Mouse (Mus musculus) G1E (cell line): ENCODE measurements at regions not wholly inside any gene's neighbourhood (a gene's known extent, or its start where the extent isn't known, plus 50 kb on each side); places are given as distances from the start of the nearest gene placed in this dataset.

Experiments used
- ATAC-seq: 2 replicates; pipeline ENCODE4 v1.8.0; 2016; ENCODE audit warnings: mild to moderate bottlenecking; ENCODE audit not compliant: insufficient number of reproducible peaks, poor library complexity, low FRiP score, severe bottlenecking; ENCODE audit errors: extremely low read depth
- DNase-seq: peaks from one replicate; pipeline ENCODE4 v3.0.0; 2012; ENCODE audit warnings: low spot score
- H3K27me3 ChIP-seq: 2 replicates; pipeline ENCODE4 v1.6.1; 2012; ENCODE audit warnings: mild to moderate bottlenecking, low read length, inconsistent platforms; ENCODE audit not compliant: insufficient read depth
- H3K36me3 ChIP-seq: replicated peaks from 2 replicates; pipeline ENCODE3; 2012; ENCODE audit warnings: mild to moderate bottlenecking, inconsistent platforms
- H3K4me1 ChIP-seq: 2 replicates; pipeline ENCODE4 v1.6.1; 2012; ENCODE audit warnings: low read depth, low read length, inconsistent platforms, mixed read lengths; ENCODE audit not compliant: insufficient read depth
- H3K4me3 ChIP-seq: 2 replicates; pipeline ENCODE4 v1.5.1; 2012; ENCODE audit warnings: low read depth, mild to moderate bottlenecking, inconsistent platforms, low read length, moderate library complexity, mixed read lengths
- H3K9me3 ChIP-seq: replicated peaks from 2 replicates; pipeline ENCODE4 v1.6.1; 2012; ENCODE audit warnings: inconsistent platforms
- CTCF ChIP-seq: IDR thresholded peaks from 2 replicates; pipeline ENCODE4 v1.5.1; 2012; ENCODE audit warnings: low read depth, low read length, inconsistent platforms, mixed read lengths
- GATA1 ChIP-seq: IDR thresholded peaks from 2 replicates; pipeline ENCODE4 v1.6.1; 2012; ENCODE audit warnings: borderline replicate concordance, low read length, inconsistent platforms, mixed read lengths
- GATA2 ChIP-seq: IDR thresholded peaks from 2 replicates; pipeline ENCODE4 v1.6.1; 2012; ENCODE audit warnings: low read depth, low read length, inconsistent platforms, borderline replicate concordance
- POLR2AphosphoS5 ChIP-seq: IDR thresholded peaks from 2 replicates; pipeline ENCODE4 v1.6.1; 2012; ENCODE audit warnings: low read depth, low read length, inconsistent platforms; ENCODE audit not compliant: insufficient replicate concordance
- TAL1 ChIP-seq: conservative IDR thresholded peaks from 2 replicates; pipeline ENCODE4 v1.6.1; 2012; ENCODE audit warnings: low read depth, low read length, inconsistent platforms, mixed read lengths

DNA sequence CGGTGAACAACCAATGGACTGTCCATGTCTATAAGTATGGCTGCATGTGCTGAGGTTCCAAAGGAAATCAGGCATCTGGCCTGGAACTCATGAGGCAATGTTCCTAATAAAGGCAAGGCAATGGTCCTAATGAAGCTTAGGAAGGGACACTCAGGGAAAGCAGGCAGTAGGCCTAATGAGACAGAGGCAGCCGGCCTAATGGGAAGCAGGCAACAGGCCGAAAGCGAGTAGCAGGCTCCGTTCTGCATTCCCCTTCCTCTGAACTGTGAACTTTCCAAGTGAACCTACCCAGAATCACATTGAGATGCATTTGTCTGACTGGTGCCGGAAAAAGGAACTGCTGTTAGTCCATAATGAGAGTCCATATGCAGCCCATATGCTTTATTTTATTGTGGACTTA lies 923.7 kb downstream of the Adgrl2 start:
- DNase-seq: no peak
- H3K36me3 ChIP-seq: no peaks in the 10 kb centered on the region
- TF ChIP-seq CTCF (no peak), POLR2AphosphoS5 (no peak), TAL1 (no peak), GATA2 (no peak), GATA1 (no peak)

DNA sequence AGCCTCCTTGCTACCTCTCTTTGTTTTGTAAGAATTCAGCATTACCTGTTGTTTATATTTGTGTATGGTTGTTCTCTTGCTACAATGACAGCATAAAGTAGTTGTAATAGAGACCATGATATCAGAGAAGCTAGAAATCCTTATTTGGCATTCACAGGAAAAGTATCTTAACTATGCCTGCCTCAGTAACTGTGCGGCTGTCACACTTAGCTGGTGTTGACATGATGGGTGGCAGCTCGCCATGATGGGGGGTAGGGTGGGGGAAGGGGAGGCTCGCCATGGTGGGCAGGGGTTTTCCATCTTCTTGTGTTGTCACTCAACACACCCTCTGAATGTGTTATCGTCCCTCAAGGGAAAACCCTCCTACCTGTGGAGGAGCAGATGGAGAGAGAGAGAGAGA lies 934.3 kb downstream of the Adgrl2 start:
- Histone ChIP-seq H3K36me3 (no peaks in the 10 kb centered on the region), H3K9me3 (peaks cover 12% of the 10 kb centered on the region; the same call in 1 of the 2 replicates), H3K4me1 (no peaks in the 10 kb centered on the region), H3K4me3 (no peak overlapping the region), H3K27me3 (no peaks in the 10 kb centered on the region)
- DNase-seq (no peak), ATAC-seq (no peak)
- TF ChIP-seq GATA1 (no peak), TAL1 (no peak), CTCF (no peak), POLR2AphosphoS5 (no peak), GATA2 (no peak)

More for the DNA sequence above, 923.7 kb downstream of the Adgrl2 start:
- no peak overlapping the region for H3K4me3 ChIP-seq
- no peaks in the 10 kb centered on the region for H3K27me3 ChIP-seq
- no peaks in the 10 kb centered on the region for H3K4me1 ChIP-seq
- ATAC-seq: no peak
- H3K9me3 ChIP-seq: peaks cover 6% of the 10 kb centered on the region

GRCm38 (mm10) chr3:148052516-148052915 lies 937.8 kb downstream of the Adgrl2 start:
- Histone ChIP-seq H3K4me3 (no peak overlapping the region), H3K36me3 (no peaks in the 10 kb centered on the region), H3K27me3 (no peaks in the 10 kb centered on the region), H3K4me1 (no peaks in the 10 kb centered on the region), H3K9me3 (peaks cover 8% of the 10 kb centered on the region; the same call in 1 of the 2 replicates)
- ATAC-seq (no peak), DNase-seq (no peak)
- no peak for TF ChIP-seq CTCF
- no peak for TF ChIP-seq GATA2
- no peak for TF ChIP-seq TAL1
- no peak for TF ChIP-seq POLR2AphosphoS5
- no peak for TF ChIP-seq GATA1

DNA sequence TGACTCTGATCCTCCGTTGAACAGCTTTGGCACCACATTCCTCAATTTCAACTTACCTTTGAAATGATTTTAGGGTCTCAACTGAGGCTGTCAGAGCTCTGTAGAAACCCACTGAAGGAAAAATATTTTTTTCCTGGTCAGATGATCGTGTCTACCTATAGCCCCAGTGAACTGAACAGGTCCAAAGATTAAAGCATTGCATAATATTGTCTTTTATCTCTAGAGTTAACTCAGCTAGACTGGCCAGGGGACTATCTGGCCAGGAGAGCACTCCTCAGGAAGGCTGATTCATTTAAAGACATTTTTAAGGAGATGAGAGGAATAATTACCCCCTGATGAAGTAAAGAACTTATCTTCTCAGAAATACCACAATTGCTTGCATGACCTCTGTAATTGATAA lies 942.1 kb downstream of the Adgrl2 start:
- H3K4me3 ChIP-seq: no peak overlapping the region
- TF ChIP-seq GATA2: no peak
- TF ChIP-seq POLR2AphosphoS5: no peak
- no peak for TF ChIP-seq CTCF
- no peak for TF ChIP-seq TAL1
- no peak for TF ChIP-seq GATA1
- DNase-seq (no peak), ATAC-seq (no peak)
- peaks cover 5% of the 10 kb centered on the region; the same call in 1 of the 2 replicates for H3K9me3 ChIP-seq
- H3K4me1 ChIP-seq: no peaks in the 10 kb centered on the region
- H3K27me3 ChIP-seq: no peaks in the 10 kb centered on the region
- no peaks in the 10 kb centered on the region for H3K36me3 ChIP-seq

- Histone ChIP-seq H3K4me3 (no peak overlapping the region), H3K4me1 (no peaks in the 10 kb centered on the region), H3K9me3 (peaks cover 12% of the 10 kb centered on the region), H3K36me3 (no peaks in the 10 kb centered on the region), H3K27me3 (no peaks in the 10 kb centered on the region)
- no peak for TF ChIP-seq TAL1
- no peak for TF ChIP-seq POLR2AphosphoS5
- TF ChIP-seq GATA2: no peak
- no peak for TF ChIP-seq GATA1
- no peak for TF ChIP-seq CTCF
- ATAC-seq (no peak), DNase-seq (no peak)
Observed at GRCm38 (mm10) chr3:148032532-148032931, 957.8 kb downstream of the Adgrl2 start.

DNA sequence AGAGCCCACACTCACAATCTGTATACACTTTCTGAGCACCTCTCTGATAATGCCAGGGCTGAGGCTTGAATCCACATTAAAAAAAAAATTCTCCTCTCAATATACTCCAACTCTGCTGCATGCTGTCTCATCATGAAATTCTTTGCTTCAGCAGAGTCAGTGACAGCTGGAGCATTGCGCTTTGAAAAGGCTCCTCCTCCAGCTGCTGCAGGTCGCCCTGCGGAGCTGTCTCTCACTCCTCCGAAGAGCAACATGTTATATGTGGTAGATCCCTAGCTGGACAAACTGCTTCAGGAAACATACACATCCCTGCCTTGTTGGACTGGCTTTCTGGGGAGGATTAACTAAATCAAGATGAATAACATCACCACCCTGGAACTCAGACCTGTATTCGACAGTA lies 984.5 kb downstream of the Adgrl2 start:
- no peak overlapping the region for H3K4me3 ChIP-seq
- no peak for ATAC-seq

GRCm38 (mm10) chr3:148004006-148004405 lies 986.3 kb downstream of the Adgrl2 start:
- TF ChIP-seq GATA1 (no peak), CTCF (no peak), TAL1 (no peak), GATA2 (no peak), POLR2AphosphoS5 (no peak)
- ATAC-seq (no peak), DNase-seq (no peak)
- H3K9me3 ChIP-seq: peaks cover 18% of the 10 kb centered on the region
- no peaks in the 10 kb centered on the region for H3K27me3 ChIP-seq
- H3K4me1 ChIP-seq: no peaks in the 10 kb centered on the region
- H3K4me3 ChIP-seq: no peak overlapping the region
- H3K36me3 ChIP-seq: no peaks in the 10 kb centered on the region

More for the DNA sequence above, 984.5 kb downstream of the Adgrl2 start:
- Histone ChIP-seq H3K4me1 (no peaks in the 10 kb centered on the region), H3K9me3 (peaks cover 20% of the 10 kb centered on the region), H3K27me3 (no peaks in the 10 kb centered on the region), H3K36me3 (no peaks in the 10 kb centered on the region)
- no peak for DNase-seq
- TF ChIP-seq POLR2AphosphoS5 (no peak), GATA1 (no peak), CTCF (no peak), GATA2 (no peak), TAL1 (no peak)
